Mouse (Mus musculus) heart, postnatal 25 days (tissue): ENCODE measurements at regions not wholly inside any gene's neighbourhood (a gene's known extent, or its start where the extent isn't known, plus 50 kb on each side); places are given as distances from the start of the nearest gene placed in this dataset.
A peak's percentile ranks its signal among the peaks of the same experiment; 100 is the strongest.

Source experiments
- DNase-seq: peaks from one replicate; pipeline ENCODE4 v3.0.0; 2022; ENCODE audit warnings: low spot score
- intact Hi-C: fragments of 180-260 bp; cut with DNase I; formaldehyde crosslinking; loops from one replicate; pipeline ENCODE4 v1.15.1; 2025

DNA sequence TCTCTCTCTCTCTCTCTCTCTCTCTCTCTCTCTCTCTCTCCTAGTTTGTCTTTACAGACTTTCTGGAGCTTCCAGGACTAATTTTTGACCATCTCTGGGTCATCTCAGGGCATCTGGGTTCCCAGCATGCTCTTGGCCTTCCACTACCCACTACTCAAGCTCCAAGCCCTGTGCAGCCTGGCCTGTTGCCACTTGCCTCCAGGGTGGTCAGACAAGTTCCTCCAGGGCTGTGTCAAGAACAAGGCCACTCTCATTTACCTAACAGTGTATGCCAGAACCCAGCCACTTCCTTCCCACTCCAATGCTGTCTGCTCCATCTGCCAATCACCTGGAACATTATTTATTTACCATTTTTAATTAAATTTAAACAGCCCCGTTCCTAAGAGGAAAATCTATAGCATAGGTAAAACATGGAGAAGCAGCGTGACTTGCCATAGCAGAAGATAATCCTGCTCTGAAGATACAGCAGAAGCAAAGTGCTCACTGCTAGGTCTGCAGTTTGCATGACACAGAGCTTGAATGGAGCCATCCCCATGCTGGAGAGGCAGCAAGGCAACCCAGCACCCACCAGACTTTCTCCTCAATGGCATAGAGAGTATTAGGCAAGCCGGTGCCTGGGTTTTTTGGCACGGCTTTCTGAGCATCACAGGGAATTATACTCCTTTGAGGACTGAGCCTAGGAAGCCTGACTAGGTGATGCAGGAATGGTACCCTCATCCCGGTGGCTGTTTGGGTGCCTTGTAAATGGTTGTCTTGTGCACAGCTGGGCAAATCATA lies 54.0 kb downstream of the Foxi1 start:
- no peak for DNase-seq
- intact Hi-C loops = no loop called here

DNA sequence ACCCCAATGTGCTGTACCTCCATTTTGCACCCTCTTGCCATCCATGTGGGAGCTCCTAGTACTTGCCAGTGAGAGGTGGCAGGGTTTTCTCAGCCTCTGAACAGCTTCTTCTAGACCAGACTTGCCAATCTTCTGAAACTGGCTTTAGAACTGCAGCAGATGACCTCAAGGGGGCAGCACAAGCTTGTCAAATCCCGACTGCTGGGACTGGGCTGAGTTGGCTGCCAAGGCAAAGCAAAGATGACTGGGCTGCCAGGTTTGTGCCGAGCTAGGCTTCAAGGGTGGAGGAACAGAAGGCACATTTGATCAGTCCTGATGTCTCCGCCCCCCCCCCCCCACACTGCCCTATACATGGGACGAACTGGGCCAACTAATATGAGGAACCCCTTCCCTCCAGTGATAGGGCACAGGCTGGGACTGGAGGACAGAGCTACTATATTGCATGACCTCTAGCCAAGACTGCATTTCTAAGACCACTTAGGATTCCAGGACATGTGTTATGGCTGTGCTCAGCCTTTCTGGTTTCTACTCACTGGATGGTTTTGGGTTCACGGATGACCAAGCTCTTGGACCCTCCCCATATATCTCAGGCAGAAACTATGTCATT lies 51.1 kb upstream of the 4930469K13Rik start:
- DNase-seq = peak; percentile 44
- intact Hi-C loops = loop anchor here (1.0 kb wide), 1 partner anchor 64 kb away; no protein-coding TSS in a partner anchor
